In the genomic region with DNA sequence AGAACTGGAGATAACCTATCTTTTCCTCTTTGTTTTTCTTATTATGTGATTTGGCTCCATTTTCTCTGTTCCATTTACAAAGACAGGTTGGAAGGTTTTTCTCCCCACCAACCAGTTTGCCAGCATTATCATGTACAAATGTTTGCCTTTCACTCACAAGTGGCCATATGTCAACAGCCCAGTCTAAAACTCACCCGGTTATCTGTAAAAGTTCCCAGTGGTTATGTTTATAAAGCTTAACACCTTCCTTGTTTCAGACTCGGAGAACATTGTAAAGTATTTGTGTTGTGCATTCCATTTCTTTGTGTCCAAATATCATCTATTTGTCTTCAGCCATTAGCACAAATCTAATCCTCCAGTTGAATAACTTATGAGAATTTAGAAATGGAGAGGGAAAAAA, we compare ENCODE assay signal across 15 mouse cellular contexts. TPM values are rescaled to one million over a fixed set of nuclear protein-coding genes. Genes with fewer than 3 reads are reported as not detected.
A peak's percentile ranks its signal among the peaks of the same experiment; 100 is the strongest.
DNase-seq lines count a peak whose midpoint lies in the region; TF ChIP-seq lines count a peak whose summit lies in the region.
"Had no signal": no experiment of that assay in that cellular context is flagged by ENCODE, and none has a peak within 500 bp of the region (broad histone marks: within the 10 kb centered on the region; RNA-seq: fewer than 3 reads in every experiment).

No protein-coding gene starts in this region.

- H3K27ac ChIP-seq in layer of hippocampus, adult 2 months: peak overlapping the region; percentile 84
- H3K27ac ChIP-seq: embryonic facial prominence, embryonic 13.5 days; hindbrain, embryonic 13.5 days; kidney, postnatal 0 days had no signal

- peak; percentile 46 for DNase-seq in heart, adult 11 months
- DNase-seq in heart, postnatal 4 days: no peak
- DNase-seq in layer of hippocampus, adult 2 months (ENCODE audit: low spot score in 2 of 2): no peak
- no peak for DNase-seq in layer of hippocampus, postnatal 10 days (ENCODE audit: low spot score in 2 of 2)
- peak; percentile 12 for DNase-seq in urinary bladder, postnatal 14 days (ENCODE audit: low spot score)
- no peak for DNase-seq in urinary bladder, postnatal 10 days (ENCODE audit: low spot score)
- no peak for DNase-seq in kidney, postnatal 36 days
- no peak for DNase-seq in left cerebral cortex, adult 11 months (ENCODE audit: low spot score)
- DNase-seq: cerebellum, adult 8-10 months; kidney, adult 11 months had no signal

- no peak overlapping the region for H3K4me3 ChIP-seq in layer of hippocampus, adult 2 months
- H3K4me3 ChIP-seq: embryonic facial prominence, embryonic 13.5 days; heart, adult 2 months; hindbrain, embryonic 13.5 days; megakaryocyte, embryonic 14.5 days had no signal

- no peak for TF ChIP-seq CTCF in layer of hippocampus, adult 2 months (conservative IDR thresholded peaks at IDR 0.05)

RNA-seq across cellular contexts. Expression of a gene that starts 11.7 kb away (rescaled TPM):
- 10 to 100 TPM; 23.4 to 25.0 TPM for total RNA-seq in heart, postnatal 4 days (2021)
- 10 to 100 TPM; 48.1 to 49.6 TPM for total RNA-seq in layer of hippocampus, adult 2 months (2021)
- total RNA-seq in layer of hippocampus, postnatal 10 days (2021): 10 to 100 TPM; 49.9 to 50.3 TPM

Comparison
In these comparisons a context has a peak if more than half of its experiments do, and no peak if none do; other contexts are left out.
1. DNase-seq: peak in heart, adult 11 months (single experiment) and urinary bladder, postnatal 14 days (single experiment); none in heart, postnatal 4 days (single experiment), layer of hippocampus, adult 2 months (0 of 2), layer of hippocampus, postnatal 10 days (0 of 2), urinary bladder, postnatal 10 days (single experiment), kidney, postnatal 36 days (0 of 2) and left cerebral cortex, adult 11 months (single experiment).